Mouse (Mus musculus): Measurements from ENCODE around the gene Cckar.
"Not testable (repeated sequence)": the region's sequence is repeated elsewhere in the genome, so short reads cannot be mapped to it uniquely, and the experiment has no call there.

Gene Cckar

DNA sequence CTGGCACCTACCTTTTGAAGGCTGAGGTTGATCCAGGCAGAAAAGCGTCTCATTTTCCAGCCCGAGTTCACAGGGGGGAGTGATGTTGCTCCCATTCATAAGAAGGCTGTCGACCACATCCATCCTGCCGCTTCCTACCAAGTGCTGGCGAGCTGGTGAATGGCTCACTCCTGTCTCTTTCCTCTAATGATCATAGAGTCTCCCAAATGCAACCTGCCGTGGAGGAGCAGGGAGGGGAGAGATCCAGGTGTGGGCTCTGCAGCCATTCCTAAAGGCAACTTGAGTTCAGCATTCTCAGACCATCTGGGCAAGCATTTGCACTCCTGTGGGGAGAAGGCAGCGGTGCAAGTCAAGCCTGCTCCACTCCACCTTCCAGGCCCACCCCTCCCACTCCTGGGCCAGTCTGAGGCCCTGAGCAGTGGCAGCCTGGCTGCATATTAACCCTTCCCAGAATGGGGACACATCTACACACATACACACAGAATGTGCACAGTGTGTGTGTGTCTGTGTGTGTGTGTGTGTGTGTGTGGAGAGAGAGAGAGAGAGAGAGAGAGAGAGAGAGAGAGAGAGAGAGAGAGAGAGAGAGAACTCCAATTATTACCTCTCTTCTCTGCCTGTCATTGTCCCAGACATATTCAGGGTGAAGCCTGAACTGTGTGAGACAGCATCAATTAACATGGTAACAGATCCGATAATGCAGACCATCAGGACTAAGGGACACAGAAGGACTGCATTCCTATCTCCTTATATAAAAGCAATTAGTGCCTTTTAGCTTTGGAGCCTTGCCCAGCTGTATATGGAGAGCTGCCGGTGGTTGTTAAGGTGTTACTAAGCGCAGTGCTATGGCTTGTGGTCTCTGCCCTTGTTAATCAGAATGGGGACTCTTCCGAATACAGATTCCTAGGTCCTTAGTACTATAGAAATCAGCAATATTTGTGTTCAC lies at the start of gene Cckar:
TSS of gene Cckar (minus strand) at position 471 of the 943 bp plus-strand sequence.
- no peak for DNase-seq (ENCODE audit: low spot score)

DNA sequence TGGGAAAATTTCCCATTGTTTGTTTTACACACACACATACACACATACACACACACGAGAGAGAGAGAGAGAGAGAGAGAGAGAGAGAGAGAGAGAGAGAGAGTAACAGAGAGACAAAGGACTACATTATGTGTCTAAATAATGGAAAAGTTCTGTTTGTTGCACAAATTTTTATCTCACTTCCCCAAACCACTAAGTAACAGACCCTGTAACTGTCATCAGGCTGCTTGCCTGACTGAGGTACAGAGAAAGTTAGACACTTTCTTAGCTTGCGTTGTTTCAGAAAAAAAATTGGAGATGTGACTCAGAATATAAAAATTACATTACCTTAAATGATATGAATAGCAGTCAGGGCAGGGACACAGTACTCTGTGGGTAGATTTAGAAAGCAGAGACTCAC lies 36.6 kb upstream of the Cckar start:
- no peak for DNase-seq (ENCODE audit: low spot score)

DNA sequence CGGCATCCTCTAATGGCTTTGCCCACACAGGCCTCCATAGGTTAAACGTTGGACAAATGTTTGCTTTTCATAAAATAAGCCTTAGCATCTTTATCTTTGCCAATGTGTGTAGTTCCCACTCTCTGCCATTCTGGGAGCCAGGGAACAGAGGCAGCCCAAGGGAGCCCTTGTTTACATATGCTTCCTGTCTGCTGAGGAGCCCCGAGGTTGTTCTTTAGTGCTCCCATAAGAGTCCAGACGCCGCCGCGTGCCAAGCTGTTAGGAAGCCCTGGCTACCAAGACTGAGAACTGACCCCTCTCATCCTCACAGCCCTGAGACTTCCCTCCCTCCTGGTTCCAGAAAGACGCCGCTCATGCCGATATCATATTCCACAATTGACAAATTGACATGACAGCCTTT lies 25.4 kb upstream of the Cckar start:
- no peak for DNase-seq (ENCODE audit: low spot score)

DNA sequence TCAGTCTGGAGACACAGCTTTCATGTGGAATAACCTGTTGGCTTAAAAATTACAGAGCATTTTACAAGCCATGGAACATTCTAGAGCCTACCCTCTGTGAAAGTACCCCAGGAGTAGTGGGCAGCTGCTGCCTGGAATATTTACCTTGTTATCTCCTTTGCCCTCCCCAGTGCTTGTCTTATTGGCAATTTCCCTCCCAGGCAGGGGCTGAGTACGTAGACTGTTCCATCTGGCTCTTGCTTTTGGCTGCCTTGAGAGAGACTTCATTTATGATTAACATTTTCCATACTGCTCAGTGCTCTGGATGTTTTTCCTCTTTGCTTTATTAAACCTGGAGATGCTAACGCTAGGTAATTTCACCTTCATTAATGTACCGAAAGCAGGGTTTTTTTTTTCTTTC lies 20.1 kb upstream of the Cckar start:
- no peak for DNase-seq (ENCODE audit: low spot score)

DNA sequence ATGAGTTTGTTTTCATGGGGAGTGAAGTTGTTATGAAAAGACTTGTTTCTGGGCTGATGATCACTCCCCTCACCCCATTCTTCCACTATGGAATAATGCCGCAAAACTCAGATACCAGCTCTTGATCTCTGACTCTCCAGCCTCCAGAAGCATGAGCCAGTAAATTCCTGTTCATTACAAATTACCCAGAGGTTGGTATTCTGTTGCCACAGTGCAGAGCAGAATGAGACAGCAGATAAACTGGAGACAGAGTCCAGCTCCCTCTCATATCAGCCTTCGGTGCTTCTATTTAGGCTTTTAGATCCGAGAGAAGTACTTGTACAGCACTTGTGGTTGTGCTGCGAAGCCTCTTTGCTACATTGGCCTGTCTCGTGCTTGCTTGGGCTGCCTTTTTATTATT lies 18.5 kb upstream of the Cckar start:
- DNase-seq (ENCODE audit: low spot score): no peak

DNA sequence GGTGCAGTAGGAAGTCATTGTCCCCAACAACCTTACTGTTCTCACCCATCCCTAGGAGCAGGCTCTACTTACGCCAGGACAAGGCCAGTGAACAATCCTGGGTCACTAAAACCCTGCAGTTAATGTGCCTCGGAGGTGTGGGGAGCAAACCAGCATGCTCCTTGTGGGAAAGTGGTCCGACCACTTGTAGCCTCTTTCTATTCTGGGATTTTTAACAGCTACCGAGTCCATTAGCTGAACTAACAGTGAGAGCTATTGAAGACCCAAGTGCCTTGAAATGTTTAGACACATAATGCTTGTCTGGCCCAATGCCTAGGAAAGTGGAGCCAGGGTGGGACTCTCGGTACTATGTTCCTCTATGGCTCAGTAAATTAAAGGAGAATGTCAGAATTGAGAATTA lies 9.0 kb upstream of the Cckar start:
- no peak for DNase-seq (ENCODE audit: low spot score)

DNA sequence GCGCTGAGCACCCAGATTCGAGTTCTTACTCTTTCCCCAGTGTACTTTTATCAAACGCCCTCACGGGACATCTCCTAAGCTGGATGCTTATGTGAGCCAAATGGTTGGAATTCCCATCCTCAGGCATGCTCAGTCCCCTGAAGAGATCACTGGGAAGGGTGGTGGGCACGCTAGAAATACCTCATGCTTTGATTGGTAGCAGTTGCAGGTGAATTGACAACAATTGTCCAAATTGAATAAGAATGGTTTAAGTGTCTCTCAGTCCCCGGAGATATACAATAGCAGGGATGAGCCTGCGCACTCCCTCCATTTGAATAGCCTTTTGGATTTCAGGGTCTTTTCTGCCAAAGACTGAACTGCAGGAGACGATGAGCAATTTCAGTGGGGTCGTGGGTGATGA lies 3.8 kb upstream of the Cckar start:
- no peak for DNase-seq (ENCODE audit: low spot score)

DNA sequence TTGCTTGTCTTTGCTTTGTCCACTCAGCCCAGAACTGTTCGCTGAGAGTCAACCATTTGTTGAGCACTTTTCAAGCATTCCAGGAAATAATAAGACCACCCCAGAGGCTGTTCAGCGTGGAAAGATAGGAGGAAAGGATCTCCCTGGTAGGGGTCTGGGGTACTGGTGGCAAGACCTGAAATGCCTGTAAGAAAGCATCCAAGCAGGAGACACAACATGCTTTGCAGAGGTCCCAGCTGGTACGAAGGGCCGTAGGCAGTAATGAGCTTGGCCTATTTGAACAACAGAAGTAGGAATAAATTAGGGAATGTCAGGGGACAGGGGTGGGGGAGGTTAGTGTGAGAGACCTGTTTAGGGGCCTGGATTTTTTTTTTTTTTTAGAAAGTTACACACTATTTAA lies 686 bp upstream of the Cckar start:
- no peak for DNase-seq (ENCODE audit: low spot score)

DNA sequence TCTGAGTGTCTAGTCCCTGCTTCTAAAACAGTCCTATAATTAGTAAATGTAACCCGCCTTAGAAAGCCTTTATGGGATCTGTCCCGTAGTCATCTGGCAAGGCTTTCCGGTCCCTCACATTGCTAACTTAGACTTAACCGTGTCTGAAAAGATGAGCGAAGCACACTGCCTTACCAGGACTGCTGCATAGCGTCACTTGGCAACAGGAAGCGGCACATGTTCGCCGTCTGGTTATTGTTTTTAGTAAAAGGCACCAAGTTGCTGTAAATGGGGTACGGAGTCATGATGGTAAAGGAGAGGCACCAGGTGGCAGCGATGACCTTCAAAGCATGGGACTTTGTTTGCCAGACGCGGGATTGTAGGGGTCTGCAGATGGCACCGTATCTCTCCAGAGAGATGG lies 4.8 kb downstream of the Cckar start:
- no peak for DNase-seq (ENCODE audit: low spot score)

DNA sequence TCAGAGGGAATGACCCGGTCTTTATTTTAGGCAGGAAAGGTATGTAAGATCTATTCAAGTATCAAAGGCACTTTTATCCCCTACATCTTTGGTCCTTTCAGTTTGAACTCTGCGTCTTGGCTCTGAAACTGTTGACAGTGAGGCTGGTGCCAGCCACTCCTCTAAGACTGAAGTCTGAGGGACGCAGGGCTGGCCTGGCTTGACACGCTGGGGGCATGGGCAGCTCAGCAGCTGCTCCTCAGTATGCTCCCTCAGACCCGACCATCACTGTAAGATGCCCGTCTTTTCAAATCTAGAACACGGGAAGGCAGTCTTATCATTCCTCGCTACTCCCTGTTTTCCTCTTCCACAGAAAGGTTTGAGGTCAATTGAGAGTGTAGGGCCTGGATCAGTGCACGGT lies 9.7 kb downstream of the Cckar start:
- no peak for DNase-seq (ENCODE audit: low spot score)

DNA sequence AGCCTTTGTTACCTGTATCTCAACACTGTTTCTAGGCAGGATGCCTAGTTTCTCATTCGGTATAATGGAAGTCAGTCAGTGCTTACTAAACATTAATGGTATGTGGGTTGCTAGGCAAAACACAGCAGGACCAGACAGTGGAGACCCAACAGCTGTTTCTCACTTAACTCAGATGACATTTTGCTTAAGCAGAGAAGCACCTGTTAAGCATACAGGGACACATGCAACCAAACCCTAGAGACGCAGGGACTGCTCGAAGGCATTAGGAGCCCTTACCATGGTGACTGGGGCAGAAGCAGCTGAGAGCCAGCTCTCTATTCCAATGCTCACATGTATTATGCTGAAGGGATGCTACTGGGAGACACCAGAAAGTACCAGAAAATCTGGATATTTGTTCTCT lies 10.8 kb downstream of the Cckar start:
- no peak for DNase-seq (ENCODE audit: low spot score)

DNA sequence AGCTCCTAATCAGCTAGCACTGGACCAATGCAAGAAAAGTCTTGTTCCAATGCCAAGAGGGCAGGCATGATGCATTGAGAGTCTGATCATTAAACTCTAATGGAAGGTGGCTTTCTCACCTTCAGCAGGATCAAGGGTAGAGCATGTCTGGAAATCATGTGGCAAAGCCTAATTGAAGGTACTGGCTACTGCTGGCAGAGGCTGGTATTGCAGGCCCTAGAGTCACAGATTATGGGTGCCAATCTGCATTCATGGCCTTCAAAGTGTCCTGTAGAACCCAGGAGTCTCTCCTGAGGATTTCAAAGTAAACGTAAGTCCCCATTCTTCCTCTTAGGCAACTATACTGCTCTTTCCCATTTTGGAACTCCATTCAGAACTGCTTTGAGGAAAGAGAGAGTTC lies 14.8 kb downstream of the Cckar start:
- DNase-seq (ENCODE audit: low spot score): no peak

DNA sequence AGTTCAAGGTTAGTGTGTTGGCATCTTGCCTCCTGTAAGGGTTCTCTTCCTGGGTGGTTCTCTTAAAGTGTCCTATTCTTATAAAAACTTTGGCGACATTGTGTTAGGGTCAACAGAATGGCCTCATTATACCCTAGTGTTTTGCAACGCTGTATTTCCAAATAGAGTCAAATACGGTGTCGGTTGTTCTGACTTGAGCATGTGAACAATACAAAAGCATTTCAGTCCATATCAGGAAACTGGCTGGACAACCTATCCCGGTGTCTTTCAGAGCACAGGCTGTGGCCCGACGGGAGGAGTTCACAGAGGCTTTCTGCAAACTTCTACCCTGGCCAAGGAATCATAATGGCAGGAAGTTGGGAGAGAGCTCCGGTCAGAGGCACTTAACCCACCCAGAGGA lies 15.4 kb downstream of the Cckar start:
- DNase-seq (ENCODE audit: low spot score): no peak

DNA sequence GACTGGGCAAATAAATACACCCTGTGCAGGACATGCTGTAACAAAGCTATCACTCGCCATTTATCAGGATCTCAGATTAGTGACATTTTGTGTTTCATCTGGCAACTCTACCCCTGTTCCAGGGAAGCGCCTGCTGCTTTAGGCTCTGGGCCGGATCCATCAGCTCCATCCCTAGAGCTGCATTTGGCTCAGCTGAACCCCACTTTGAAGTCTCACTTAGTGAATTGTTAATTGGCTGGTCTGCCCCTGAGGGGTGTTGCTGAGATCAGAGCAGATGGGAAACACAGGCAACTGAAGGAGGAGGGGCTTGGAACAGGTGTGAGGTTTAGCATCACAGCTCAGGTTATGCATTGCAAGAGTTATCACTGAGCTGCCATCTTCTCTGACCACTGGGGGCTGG lies 15.9 kb downstream of the Cckar start:
- DNase-seq (ENCODE audit: low spot score): no peak

DNA sequence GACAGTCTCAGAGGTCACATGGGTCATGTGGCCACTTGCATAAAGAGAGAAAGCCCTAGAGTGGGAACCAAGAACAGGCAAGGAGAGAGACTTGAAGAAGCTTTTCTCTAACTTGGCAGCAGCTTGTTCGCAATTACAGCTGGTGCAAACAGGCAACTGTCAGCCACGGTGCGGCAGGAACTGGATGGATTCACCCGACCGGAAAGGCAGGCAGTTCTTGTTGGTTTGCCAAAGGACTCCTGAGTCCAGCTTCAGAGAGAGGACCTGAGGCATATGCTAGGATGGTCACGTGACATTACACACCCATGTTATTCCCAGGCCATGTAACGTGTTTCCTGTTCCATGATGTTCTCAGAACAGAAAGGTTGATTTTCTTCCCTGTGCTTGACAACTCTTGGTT lies 19.2 kb downstream of the Cckar start:
- no peak for DNase-seq (ENCODE audit: low spot score)

DNA sequence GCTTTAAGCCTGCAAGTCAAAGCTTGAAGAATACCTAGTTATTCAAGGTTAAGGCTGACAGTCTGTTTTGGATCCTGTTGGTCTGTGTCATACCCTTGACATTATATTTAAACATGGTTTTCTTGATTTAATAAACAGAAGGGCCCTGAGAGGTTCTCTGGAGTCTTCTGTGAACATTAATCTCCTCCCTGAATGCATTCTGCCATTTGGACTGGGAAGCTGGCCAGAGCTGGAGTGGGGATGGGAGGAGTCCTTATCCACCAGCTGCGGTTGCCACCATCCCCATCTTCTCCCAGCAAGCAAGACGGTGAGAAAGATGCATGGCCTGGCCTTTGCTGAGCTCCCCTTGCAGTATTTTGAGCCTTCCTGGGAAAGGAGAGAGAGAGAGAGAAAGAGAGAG lies 21.1 kb downstream of the Cckar start:
- no peak for DNase-seq (ENCODE audit: low spot score)

DNA sequence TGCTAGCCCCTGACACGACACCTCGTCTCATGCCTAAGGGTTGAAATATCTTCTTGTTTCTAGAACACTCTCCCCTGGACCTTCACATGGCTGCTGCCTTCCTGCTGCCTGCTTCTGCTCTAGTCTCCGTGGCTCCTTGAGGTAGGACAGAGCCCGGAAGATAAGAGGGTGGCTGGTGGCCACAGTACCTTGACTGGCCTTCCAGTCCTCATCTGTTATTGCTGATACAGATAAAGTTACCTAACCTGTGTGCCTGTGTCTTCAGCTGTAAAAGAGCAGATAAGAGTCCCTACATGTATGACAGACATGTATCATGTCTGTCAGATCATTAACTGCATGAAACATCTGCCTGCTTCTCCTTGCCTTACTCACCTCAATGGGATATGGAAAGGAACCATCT lies 21.9 kb downstream of the Cckar start:
- no peak for DNase-seq (ENCODE audit: low spot score)

DNA sequence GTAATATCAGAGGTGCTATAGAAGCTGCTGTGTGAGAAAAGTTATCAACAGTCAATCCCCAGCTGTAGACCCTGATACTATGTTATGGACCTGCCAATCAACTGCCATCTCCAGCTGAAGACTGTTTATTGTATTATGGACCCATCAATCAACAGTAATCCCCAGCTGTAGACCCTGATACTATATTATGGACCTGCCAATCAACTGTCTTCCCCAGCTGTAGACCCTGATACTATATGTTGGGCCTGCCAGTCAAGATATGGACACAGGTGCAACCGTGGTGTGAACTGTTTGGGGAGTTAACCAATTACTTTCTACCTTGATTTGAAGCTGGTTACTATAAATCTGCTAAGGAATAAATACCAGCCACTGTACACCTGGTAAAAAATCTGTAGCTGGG lies 23.1 kb downstream of the Cckar start:
- no peak for DNase-seq (ENCODE audit: low spot score)

DNA sequence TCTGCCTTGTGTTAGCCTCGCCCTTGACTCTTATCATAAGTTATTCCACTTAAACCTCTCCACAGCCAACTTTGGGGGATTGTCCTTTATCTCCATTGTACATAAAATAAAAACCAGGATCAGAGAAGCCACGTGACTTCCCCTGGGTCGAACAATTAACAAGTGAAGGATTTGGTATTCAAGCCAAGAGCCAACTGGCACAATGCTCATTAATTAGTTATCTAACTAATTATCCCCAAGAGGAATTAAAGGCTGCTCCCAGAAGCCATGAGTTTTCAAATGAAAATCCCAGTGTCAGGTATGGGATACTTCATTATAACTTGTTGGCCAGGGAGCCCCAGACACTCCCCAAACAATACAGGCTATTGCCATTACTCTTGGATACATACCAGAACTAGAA lies 23.6 kb downstream of the Cckar start:
- no peak for DNase-seq (ENCODE audit: low spot score)

DNA sequence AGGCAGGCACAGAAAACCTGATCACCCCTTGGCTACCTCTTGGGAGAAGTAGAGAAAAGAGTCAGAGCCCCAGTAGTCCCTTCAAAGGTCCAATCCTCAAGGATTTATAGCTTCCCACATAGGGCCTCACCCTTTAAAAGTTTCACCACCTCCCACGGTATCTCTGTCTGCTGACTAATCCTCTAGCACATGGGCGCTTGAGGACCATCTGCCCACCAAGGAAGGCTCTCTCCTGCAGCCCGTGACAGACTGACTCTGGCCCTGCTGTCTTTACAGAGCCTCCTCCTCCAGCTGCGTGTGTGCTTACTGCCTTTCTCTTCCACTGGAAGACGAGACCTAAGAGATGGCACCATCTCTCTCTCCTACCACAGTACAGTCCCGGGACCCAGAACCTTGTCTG lies 27.9 kb downstream of the Cckar start:
- no peak for DNase-seq (ENCODE audit: low spot score)

DNA sequence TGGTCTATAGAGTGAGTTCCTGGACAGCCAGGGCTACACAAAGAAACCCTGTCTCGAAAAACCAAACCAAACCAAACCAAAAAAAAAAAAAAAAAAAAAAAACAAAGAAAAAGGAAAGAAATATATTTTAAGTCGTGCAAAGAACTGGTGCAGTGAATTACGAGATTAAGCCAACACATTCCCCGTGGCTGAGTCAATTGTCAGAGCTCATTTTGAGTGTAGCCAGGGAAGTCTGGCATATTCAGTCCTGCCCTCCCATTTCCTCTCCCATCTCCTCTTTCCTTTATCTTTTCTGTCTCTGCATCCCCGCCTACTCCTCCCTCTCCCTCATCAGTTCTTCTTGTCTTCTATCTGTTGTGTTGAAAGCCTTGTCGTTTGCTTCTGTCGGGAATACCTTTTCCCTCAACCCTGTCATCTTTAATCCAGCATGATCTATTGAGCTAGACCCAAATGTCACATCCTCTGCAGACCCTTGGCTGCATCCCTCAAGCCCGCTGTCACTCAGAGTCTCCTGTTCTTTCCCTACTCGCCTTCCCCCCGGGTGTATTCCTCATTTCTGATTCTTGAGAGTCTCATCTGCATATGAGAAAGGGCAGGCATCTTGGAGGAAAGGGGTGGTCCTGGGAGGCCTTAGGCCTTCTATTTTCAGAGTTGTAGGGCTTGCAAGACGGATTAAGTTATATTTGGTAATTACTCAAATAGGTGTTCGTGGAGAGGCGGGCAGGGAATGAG lies 29.3 kb downstream of the Cckar start:
- no peak for DNase-seq (ENCODE audit: low spot score)

DNA sequence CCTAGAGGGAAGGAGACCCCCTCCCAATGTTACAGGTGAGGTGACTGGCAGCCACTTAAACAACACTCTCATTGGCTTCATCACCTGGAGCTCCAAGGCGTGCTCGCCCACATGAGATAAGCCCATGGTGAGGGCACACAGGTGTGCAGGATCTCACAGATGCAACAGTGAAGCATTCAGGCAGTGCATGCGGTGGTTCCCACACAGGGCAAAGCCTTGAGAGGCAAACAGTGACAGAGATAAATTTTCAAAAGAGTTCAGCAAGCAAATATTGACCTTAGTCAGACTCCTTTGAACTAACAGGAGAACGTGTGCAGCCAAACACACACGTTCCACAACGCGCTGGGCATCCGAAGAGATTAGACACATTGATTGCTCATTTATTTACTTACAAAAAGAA lies 30.8 kb downstream of the Cckar start:
- no peak for DNase-seq (ENCODE audit: low spot score)

DNA sequence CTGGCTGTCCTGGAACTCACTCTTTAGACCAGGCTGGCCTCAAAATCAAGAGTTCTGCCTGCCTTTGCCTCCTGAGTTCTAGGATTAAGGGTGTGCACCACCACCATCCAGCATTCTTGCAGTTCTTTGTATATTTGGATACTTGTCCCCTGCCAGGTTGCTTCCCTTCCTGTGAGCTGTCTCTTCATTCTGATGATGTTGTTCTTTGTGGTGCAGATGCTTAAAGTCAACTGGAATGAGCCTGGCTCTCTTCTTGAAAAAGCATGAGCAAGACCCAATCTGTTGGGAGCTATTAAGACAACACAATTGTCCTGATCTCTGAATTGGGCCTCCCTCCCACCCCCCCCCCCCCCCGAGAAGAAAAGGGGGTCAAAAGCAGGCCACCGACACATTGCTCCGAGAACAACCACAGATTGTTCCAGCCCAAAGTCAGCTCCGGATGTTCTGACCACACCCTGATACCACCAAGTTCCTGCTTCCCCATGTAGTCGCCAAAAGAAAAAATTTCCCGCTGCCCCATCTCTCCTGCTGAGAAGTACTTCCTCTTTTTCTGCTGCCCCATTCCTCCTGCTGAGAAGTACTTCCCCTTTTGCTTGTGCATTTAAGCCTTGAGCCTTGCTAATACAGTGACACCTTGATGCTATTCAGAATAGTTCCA lies 33.9 kb downstream of the Cckar start:
- DNase-seq (ENCODE audit: low spot score): not testable (repeated sequence)

Measured in spleen, adult 12 weeks (tissue).